Mouse (Mus musculus) lung, embryonic 14.5 days (tissue): ENCODE data around the gene Gm49450. TPM values are rescaled to one million over a fixed set of nuclear protein-coding genes. Genes with fewer than 3 reads are reported as not detected.
"Not testable (repeated sequence)": the region's sequence is repeated elsewhere in the genome, so short reads cannot be mapped to it uniquely, and the experiment has no call there.

Source experiments
- ATAC-seq: fragments of 200-750 bp; cut with Nextera tagmentation; 2 replicates; pipeline ENCODE4 v1.8.0; 2017; ENCODE audit warnings: mild to moderate bottlenecking, moderate TSS enrichment, moderate library complexity; ENCODE audit not compliant: insufficient read depth
- DNase-seq: peaks from one replicate; pipeline ENCODE4 v3.0.0-alpha.2; 2015
- H3K27ac ChIP-seq: fragments of 300-500 bp; sonication (generic); 2 replicates; pipeline ENCODE4 v1.5.1; 2014; ENCODE audit warnings: low read depth, mild to moderate bottlenecking, moderate library complexity
- H3K27me3 ChIP-seq: fragments of 300-500 bp; sonication (generic); 2 replicates; pipeline ENCODE4 v1.6.1; 2014; ENCODE audit warnings: low read length, control low read depth; ENCODE audit not compliant: insufficient read depth
- H3K36me3 ChIP-seq: fragments of 300-500 bp; sonication (generic); 2 replicates; pipeline ENCODE4 v1.6.1; 2014; ENCODE audit warnings: control low read depth; ENCODE audit not compliant: insufficient read depth
- H3K4me1 ChIP-seq: fragments of 300-500 bp; sonication (generic); 2 replicates; pipeline ENCODE4 v1.6.1; 2014; ENCODE audit warnings: antibody characterized with exemption, control low read depth; ENCODE audit not compliant: insufficient read depth
- H3K4me2 ChIP-seq: fragments of 300-500 bp; sonication (generic); 2 replicates; pipeline ENCODE4 v1.6.1; 2014; ENCODE audit warnings: mild to moderate bottlenecking
- H3K4me3 ChIP-seq: fragments of 300-500 bp; sonication (generic); 2 replicates; pipeline ENCODE4 v1.5.1; 2014; ENCODE audit warnings: low read depth, low read length
- H3K9ac ChIP-seq: fragments of 300-500 bp; sonication (generic); 2 replicates; pipeline ENCODE4 v1.6.1; 2014
- H3K9me3 ChIP-seq: fragments of 300-500 bp; sonication (generic); 2 replicates; pipeline ENCODE4 v1.6.1; 2016; ENCODE audit warnings: low read depth, low read length, control low read depth
- CTCF ChIP-seq: IDR thresholded peaks from 2 replicates; pipeline ENCODE4 v1.5.1; 2016; ENCODE audit warnings: antibody characterized with exemption, low read depth
- WGBS: fragments of 180-500 bp; shearing (Covaris S2); extraction: QIAGEN DNeasy Blood & Tissue Kit; methylation state at CpG from one replicate; pipeline ENCODE4 v1.1.7; 2014; 5-methylcytosine and 5-hydroxymethylcytosine counted together
- polyA plus RNA-seq: library from polyadenylated mRNA; unstranded; fragments of >200 nt; fragmentation: Nextera tagmentation; extraction: Ambion mirVana; gene quantifications from 2 replicates; pipeline ENCODE4 v1.2.1, GENCODE M21; 2014

The Gm49450 gene
- polyA plus RNA-seq, 1 experiment from 2014 or later, result not detected

- 65% methylated on average over 4 of the region's 4 CpGs for WGBS
- no peak for TF ChIP-seq CTCF
- no peaks in the 10 kb centered on the region for H3K27me3 ChIP-seq
These were observed 11.3 kb downstream of the Gm49450 start for GRCm38 (mm10) chr15:98942081-98942480.

GRCm38 (mm10) chr15:98941539-98941938 is 11.8 kb downstream of the Gm49450 start:
- DNase-seq, result no peak

More at GRCm38 (mm10) chr15:98942081-98942480, 11.3 kb downstream of the Gm49450 start:
- DNase-seq, result peak; percentile 72
- no peak for ATAC-seq
- H3K4me1 ChIP-seq, result no peaks in the 10 kb centered on the region
- no peak overlapping the region for H3K4me3 ChIP-seq
- H3K27ac ChIP-seq, result no peak overlapping the region
- H3K4me2 ChIP-seq, result no peak overlapping the region
- no peaks in the 10 kb centered on the region for H3K9me3 ChIP-seq
- H3K9ac ChIP-seq, result no peak overlapping the region
- H3K36me3 ChIP-seq, result no peaks in the 10 kb centered on the region

GRCm38 (mm10) chr15:98940816-98941215 is 12.5 kb downstream of the Gm49450 start:
- DNase-seq (no peak), ATAC-seq (no peak)
- no peak overlapping the region for H3K4me3 ChIP-seq
- whole genome bisulfite sequencing, result 67% methylated on average over 10 of the region's 10 CpGs
- H3K9me3 ChIP-seq, result no peaks in the 10 kb centered on the region
- no peaks in the 10 kb centered on the region for H3K4me1 ChIP-seq
- no peaks in the 10 kb centered on the region for H3K27me3 ChIP-seq
- no peak overlapping the region for H3K27ac ChIP-seq
- H3K4me2 ChIP-seq, result no peak overlapping the region
- H3K36me3 ChIP-seq, result no peaks in the 10 kb centered on the region
- no peak overlapping the region for H3K9ac ChIP-seq
- no peak for TF ChIP-seq CTCF

More at GRCm38 (mm10) chr15:98941539-98941938, 11.8 kb downstream of the Gm49450 start:
- Histone ChIP-seq H3K36me3 (no peaks in the 10 kb centered on the region), H3K4me3 (no peak overlapping the region), H3K9me3 (no peaks in the 10 kb centered on the region), H3K4me2 (no peak overlapping the region), H3K27me3 (no peaks in the 10 kb centered on the region), H3K4me1 (no peaks in the 10 kb centered on the region), H3K27ac (no peak overlapping the region), H3K9ac (no peak overlapping the region)
- no peak for ATAC-seq
- WGBS, result 48% methylated on average over 2 of the region's 2 CpGs
- no peak for TF ChIP-seq CTCF

- H3K27me3 ChIP-seq, result no peaks in the 10 kb centered on the region
- under 1% methylated on average over 58 of the region's 58 CpGs for WGBS
- ATAC-seq, result peak; percentile 94
These were observed 19.0 kb downstream of the Gm49450 start, which contains the start of gene Tuba1b for GRCm38 (mm10) chr15:98934217-98934839. TSS of gene Tuba1b (minus strand) at chr15:98934565.

GRCm38 (mm10) chr15:98933833-98934216 is 19.5 kb downstream of the Gm49450 start:
- ATAC-seq (peak; percentile 83), DNase-seq (peak; percentile 100)
- Histone ChIP-seq H3K4me1 (peaks cover 5% of the 10 kb centered on the region; the same call in 1 of the 2 replicates), H3K27me3 (no peaks in the 10 kb centered on the region), H3K9ac (peak overlapping the region; percentile 92), H3K36me3 (peaks cover 18% of the 10 kb centered on the region), H3K4me3 (peak overlapping the region; percentile 66), H3K4me2 (peak overlapping the region; percentile 99), H3K9me3 (no peaks in the 10 kb centered on the region), H3K27ac (peak overlapping the region; percentile 99)
- no peak for TF ChIP-seq CTCF
- under 1% methylated on average over 35 of the region's 35 CpGs for WGBS

More at GRCm38 (mm10) chr15:98934217-98934839, 19.0 kb downstream of the Gm49450 start, which contains the start of gene Tuba1b:
- no peaks in the 10 kb centered on the region for H3K9me3 ChIP-seq
- peaks cover 18% of the 10 kb centered on the region for H3K36me3 ChIP-seq
- peak within 1 kb of the TSS; percentile 99 for H3K4me2 ChIP-seq
- H3K4me3 ChIP-seq, result peak within 1 kb of the TSS; percentile 66
- peak within 1 kb of the TSS; percentile 99 for H3K27ac ChIP-seq
- 0 out of 2 replicates have a peak, but pooled peaks have one; percentile 3 for TF ChIP-seq CTCF
- H3K9ac ChIP-seq, result peak within 1 kb of the TSS; percentile 92
- DNase-seq, result peak; percentile 97
- H3K4me1 ChIP-seq, result peaks cover 5% of the 10 kb centered on the region; the same call in 1 of the 2 replicates

GRCm38 (mm10) chr15:98933004-98933671 is 20.2 kb downstream of the Gm49450 start:
- Histone ChIP-seq H3K4me2 (peak overlapping the region; percentile 99), H3K4me3 (peak overlapping the region; percentile 66), H3K36me3 (peaks cover 18% of the 10 kb centered on the region), H3K9ac (peak overlapping the region; percentile 92), H3K27ac (peak overlapping the region; percentile 99)
- not testable (repeated sequence) for H3K4me1 ChIP-seq, H3K27me3 ChIP-seq, H3K9me3 ChIP-seq, ATAC-seq
- WGBS, result 5% methylated on average over 8 of the region's 9 CpGs
- peak; percentile 44 for DNase-seq

- Histone ChIP-seq H3K4me1 (peaks cover 5% of the 10 kb centered on the region; the same call in 1 of the 2 replicates), H3K9ac (no peak overlapping the region), H3K27me3 (no peaks in the 10 kb centered on the region), H3K9me3 (no peaks in the 10 kb centered on the region), H3K4me3 (no peak overlapping the region), H3K36me3 (peaks cover 18% of the 10 kb centered on the region), H3K27ac (no peak overlapping the region), H3K4me2 (no peak overlapping the region)
- ATAC-seq (no peak), DNase-seq (peak; percentile 19)
- 76% methylated on average over 3 of the region's 3 CpGs for WGBS
- TF ChIP-seq CTCF, result no peak
These were observed 22.4 kb downstream of the Gm49450 start for GRCm38 (mm10) chr15:98930998-98931397.
